Mouse (Mus musculus): ENCODE results near the gene Olfr791. TPM values are rescaled to one million over a fixed set of nuclear protein-coding genes. Genes with fewer than 3 reads are reported as not detected.

Gene Olfr791
- total and polyA plus RNA-seq, 3 experiments: not detected

Other genes with a start within 250 kb of the Olfr791 start
- gene Olfr780, start 203.7 kb upstream of the Olfr791 start, total RNA-seq (2012; rRNA removed): not detected in 2 replicates
- gene Olfr780, start 203.7 kb upstream of the Olfr791 start, polyA plus RNA-seq (2012; ENCODE audit: insufficient read depth in 1 of 2, insufficient read length in 2 of 2, low read depth in 1 of 2, low replicate concordance in 2 of 2, missing spikeins in 1 of 2): not detected
- gene Olfr781, start 192.9 kb upstream of the Olfr791 start, total RNA-seq (2012; rRNA removed): not detected in 2 replicates
- gene Olfr781, start 192.9 kb upstream of the Olfr791 start, polyA plus RNA-seq (2012; ENCODE audit: insufficient read depth in 1 of 2, insufficient read length in 2 of 2, low read depth in 1 of 2, low replicate concordance in 2 of 2, missing spikeins in 1 of 2): not detected
- not detected in 2 replicates for gene Olfr782, start 172.9 kb upstream of the Olfr791 start, total RNA-seq (2012; rRNA removed)
- gene Olfr782, start 172.9 kb upstream of the Olfr791 start, polyA plus RNA-seq (2012; ENCODE audit: insufficient read depth in 1 of 2, insufficient read length in 2 of 2, low read depth in 1 of 2, low replicate concordance in 2 of 2, missing spikeins in 1 of 2): not detected
- gene Olfr784, start 137.7 kb upstream of the Olfr791 start, total RNA-seq (2012; rRNA removed): 0.13 and 0.15 TPM in 2 replicates
- under 1 TPM in 1 of 2 experiments, not detected in 1; 0.36 TPM for gene Olfr784, start 137.7 kb upstream of the Olfr791 start, polyA plus RNA-seq (2012; ENCODE audit: insufficient read depth in 1 of 2, insufficient read length in 2 of 2, low read depth in 1 of 2, low replicate concordance in 2 of 2, missing spikeins in 1 of 2)
- gene Olfr785, start 116.4 kb upstream of the Olfr791 start, total RNA-seq (2012; rRNA removed): not detected in 2 replicates
- not detected for gene Olfr785, start 116.4 kb upstream of the Olfr791 start, polyA plus RNA-seq (2012; ENCODE audit: insufficient read depth in 1 of 2, insufficient read length in 2 of 2, low read depth in 1 of 2, low replicate concordance in 2 of 2, missing spikeins in 1 of 2)
- not detected in 2 replicates for gene Olfr786, start 94.5 kb upstream of the Olfr791 start, total RNA-seq (2012; rRNA removed)
- gene Olfr786, start 94.5 kb upstream of the Olfr791 start, polyA plus RNA-seq (2012; ENCODE audit: insufficient read depth in 1 of 2, insufficient read length in 2 of 2, low read depth in 1 of 2, low replicate concordance in 2 of 2, missing spikeins in 1 of 2): not detected
- not detected in 2 replicates for gene Olfr787, start 59.9 kb upstream of the Olfr791 start, total RNA-seq (2012; rRNA removed)
- gene Olfr787, start 59.9 kb upstream of the Olfr791 start, polyA plus RNA-seq (2012; ENCODE audit: insufficient read depth in 1 of 2, insufficient read length in 2 of 2, low read depth in 1 of 2, low replicate concordance in 2 of 2, missing spikeins in 1 of 2): not detected
- not detected in 2 replicates for gene Olfr788, start 50.8 kb upstream of the Olfr791 start, total RNA-seq (2012; rRNA removed)
- gene Olfr788, start 50.8 kb upstream of the Olfr791 start, polyA plus RNA-seq (2012; ENCODE audit: insufficient read depth in 1 of 2, insufficient read length in 2 of 2, low read depth in 1 of 2, low replicate concordance in 2 of 2, missing spikeins in 1 of 2): not detected
- gene Olfr789, start 37.0 kb upstream of the Olfr791 start, total RNA-seq (2012; rRNA removed): not detected in 2 replicates
- gene Olfr789, start 37.0 kb upstream of the Olfr791 start, polyA plus RNA-seq (2012; ENCODE audit: insufficient read depth in 1 of 2, insufficient read length in 2 of 2, low read depth in 1 of 2, low replicate concordance in 2 of 2, missing spikeins in 1 of 2): not detected
- not detected in 2 replicates for gene Olfr790, start 23.3 kb upstream of the Olfr791 start, total RNA-seq (2012; rRNA removed)
- not detected for gene Olfr790, start 23.3 kb upstream of the Olfr791 start, polyA plus RNA-seq (2012; ENCODE audit: insufficient read depth in 1 of 2, insufficient read length in 2 of 2, low read depth in 1 of 2, low replicate concordance in 2 of 2, missing spikeins in 1 of 2)
- gene Olfr792, start 17.4 kb downstream of the Olfr791 start, total RNA-seq (2012; rRNA removed): not detected in 2 replicates
- not detected for gene Olfr792, start 17.4 kb downstream of the Olfr791 start, polyA plus RNA-seq (2012; ENCODE audit: insufficient read depth in 1 of 2, insufficient read length in 2 of 2, low read depth in 1 of 2, low replicate concordance in 2 of 2, missing spikeins in 1 of 2)
- gene Olfr794, start 45.9 kb downstream of the Olfr791 start, total RNA-seq (2012; rRNA removed): not detected in 2 replicates
- gene Olfr794, start 45.9 kb downstream of the Olfr791 start, polyA plus RNA-seq (2012; ENCODE audit: insufficient read depth in 1 of 2, insufficient read length in 2 of 2, low read depth in 1 of 2, low replicate concordance in 2 of 2, missing spikeins in 1 of 2): not detected
- not detected in 2 replicates for gene Olfr796, start 90.8 kb downstream of the Olfr791 start, total RNA-seq (2012; rRNA removed)
- not detected for gene Olfr796, start 90.8 kb downstream of the Olfr791 start, polyA plus RNA-seq (2012; ENCODE audit: insufficient read depth in 1 of 2, insufficient read length in 2 of 2, low read depth in 1 of 2, low replicate concordance in 2 of 2, missing spikeins in 1 of 2)
- gene Olfr798, start 106.1 kb downstream of the Olfr791 start, total RNA-seq (2012; rRNA removed): not detected in 2 replicates
- not detected for gene Olfr798, start 106.1 kb downstream of the Olfr791 start, polyA plus RNA-seq (2012; ENCODE audit: insufficient read depth in 1 of 2, insufficient read length in 2 of 2, low read depth in 1 of 2, low replicate concordance in 2 of 2, missing spikeins in 1 of 2)
- not detected in 2 replicates for gene Olfr799, start 115.7 kb downstream of the Olfr791 start, total RNA-seq (2012; rRNA removed)
- gene Olfr799, start 115.7 kb downstream of the Olfr791 start, polyA plus RNA-seq (2012; ENCODE audit: insufficient read depth in 1 of 2, insufficient read length in 2 of 2, low read depth in 1 of 2, low replicate concordance in 2 of 2, missing spikeins in 1 of 2): not detected
- not detected in 2 replicates for gene Olfr800, start 135.9 kb downstream of the Olfr791 start, total RNA-seq (2012; rRNA removed)
- gene Olfr800, start 135.9 kb downstream of the Olfr791 start, polyA plus RNA-seq (2012; ENCODE audit: insufficient read depth in 1 of 2, insufficient read length in 2 of 2, low read depth in 1 of 2, low replicate concordance in 2 of 2, missing spikeins in 1 of 2): not detected
- gene Olfr801, start 152.1 kb downstream of the Olfr791 start, total RNA-seq (2012; rRNA removed): not detected in 2 replicates
- gene Olfr801, start 152.1 kb downstream of the Olfr791 start, polyA plus RNA-seq (2012; ENCODE audit: insufficient read depth in 1 of 2, insufficient read length in 2 of 2, low read depth in 1 of 2, low replicate concordance in 2 of 2, missing spikeins in 1 of 2): not detected
- not detected in 2 replicates for gene Olfr802, start 166.4 kb downstream of the Olfr791 start, total RNA-seq (2012; rRNA removed)
- not detected for gene Olfr802, start 166.4 kb downstream of the Olfr791 start, polyA plus RNA-seq (2012; ENCODE audit: insufficient read depth in 1 of 2, insufficient read length in 2 of 2, low read depth in 1 of 2, low replicate concordance in 2 of 2, missing spikeins in 1 of 2)
- gene Olfr803, start 172.5 kb downstream of the Olfr791 start, total RNA-seq (2012; rRNA removed): not detected in 2 replicates
- under 1 TPM in 1 of 2 experiments, not detected in 1; 0.03 TPM for gene Olfr803, start 172.5 kb downstream of the Olfr791 start, polyA plus RNA-seq (2012; ENCODE audit: insufficient read depth in 1 of 2, insufficient read length in 2 of 2, low read depth in 1 of 2, low replicate concordance in 2 of 2, missing spikeins in 1 of 2)
- not detected in 2 replicates for gene Olfr804, start 181.4 kb downstream of the Olfr791 start, total RNA-seq (2012; rRNA removed)
- gene Olfr804, start 181.4 kb downstream of the Olfr791 start, polyA plus RNA-seq (2012; ENCODE audit: insufficient read depth in 1 of 2, insufficient read length in 2 of 2, low read depth in 1 of 2, low replicate concordance in 2 of 2, missing spikeins in 1 of 2): not detected
- gene Olfr805, start 207.6 kb downstream of the Olfr791 start, total RNA-seq (2012; rRNA removed): not detected in 2 replicates
- not detected for gene Olfr805, start 207.6 kb downstream of the Olfr791 start, polyA plus RNA-seq (2012; ENCODE audit: insufficient read depth in 1 of 2, insufficient read length in 2 of 2, low read depth in 1 of 2, low replicate concordance in 2 of 2, missing spikeins in 1 of 2)
- gene Olfr806, start 220.1 kb downstream of the Olfr791 start, total RNA-seq (2012; rRNA removed): not detected in 2 replicates
- not detected for gene Olfr806, start 220.1 kb downstream of the Olfr791 start, polyA plus RNA-seq (2012; ENCODE audit: insufficient read depth in 1 of 2, insufficient read length in 2 of 2, low read depth in 1 of 2, low replicate concordance in 2 of 2, missing spikeins in 1 of 2)
- not detected in 2 replicates for gene Olfr807, start 236.0 kb downstream of the Olfr791 start, total RNA-seq (2012; rRNA removed)
- gene Olfr807, start 236.0 kb downstream of the Olfr791 start, polyA plus RNA-seq (2012; ENCODE audit: insufficient read depth in 1 of 2, insufficient read length in 2 of 2, low read depth in 1 of 2, low replicate concordance in 2 of 2, missing spikeins in 1 of 2): not detected
- not detected in 2 replicates for gene Olfr808, start 243.7 kb downstream of the Olfr791 start, total RNA-seq (2012; rRNA removed)
- not detected for gene Olfr808, start 243.7 kb downstream of the Olfr791 start, polyA plus RNA-seq (2012; ENCODE audit: insufficient read depth in 1 of 2, insufficient read length in 2 of 2, low read depth in 1 of 2, low replicate concordance in 2 of 2, missing spikeins in 1 of 2)

Measured in MEL (cell line).